ENCODE assay signal across 9 mouse cellular contexts in genomic region chr10:70598516-70599125, GRCm38 (mm10). TPM values are rescaled to one million over a fixed set of nuclear protein-coding genes. Genes with fewer than 3 reads are reported as not detected.
DNase-seq lines count a peak whose midpoint lies in the region; ATAC-seq lines count a peak whose summit lies in the region.
"Had no signal": no experiment of that assay in that cellular context is flagged by ENCODE, and none has a peak within 500 bp of the region (broad histone marks: within the 10 kb centered on the region; RNA-seq: fewer than 3 reads in every experiment).

No protein-coding gene starts in this region.

- under 1% methylated on average over 47 of the region's 48 CpGs for WGBS in forebrain, embryonic 14.5 days
- WGBS in intestine, embryonic 14.5 days, result under 1% methylated on average over 48 of the region's 48 CpGs

- peak overlapping the region; percentile 80 for H3K4me3 ChIP-seq in forebrain, embryonic 14.5 days (ENCODE audit: low read depth, low read length)
- H3K4me3 ChIP-seq in intestine, embryonic 14.5 days (ENCODE audit: low read depth, low read length), result peak overlapping the region; percentile 56

- peak; percentile 62 for ATAC-seq in forebrain, embryonic 14.5 days
- ATAC-seq in intestine, embryonic 14.5 days (replicated peaks; ENCODE audit: low FRiP score, low TSS enrichment, low read depth), result peak; percentile 75

- DNase-seq in embryo, embryonic 10.5 days (ENCODE audit: low spot score), result peak; percentile 60
- DNase-seq in embryo, embryonic 11 days, result no peak
- DNase-seq in adrenal gland, adult 8-10 months, result peak; percentile 24
- DNase-seq in forebrain, embryonic 14.5 days (ENCODE audit: low spot score), result peak; percentile 72
- DNase-seq in intestine, embryonic 14.5 days (ENCODE audit: low spot score), result peak; percentile 81
- DNase-seq in left cerebral cortex, postnatal 4 days, result peak; percentile 71
- DNase-seq in neural tube, embryonic 10.5 days (ENCODE audit: extremely low spot score, low spot score), result peak; percentile 80
- peak; percentile 21 for DNase-seq in thymus, postnatal 4 days

- peak overlapping the region; percentile 94 for H3K4me2 ChIP-seq in forebrain, embryonic 14.5 days (ENCODE audit: low read length)
- peak overlapping the region; percentile 75 for H3K4me2 ChIP-seq in intestine, embryonic 14.5 days (ENCODE audit: low read length)

- intact Hi-C loops in left cerebral cortex, postnatal 4 days (cut with DNase I), result loop anchor here (5.0 to 10.0 kb wide), 3 partner anchors 116 to 354 kb away; no protein-coding TSS in a partner anchor

- no peaks in the 10 kb centered on the region; the same call in 1 of the 2 replicates for H3K27me3 ChIP-seq in forebrain, embryonic 14.5 days (replicated peaks; ENCODE audit: control insufficient read depth, insufficient read depth, low read length)
- H3K27me3 ChIP-seq in intestine, embryonic 14.5 days (replicated peaks; ENCODE audit: control insufficient read depth, insufficient read depth, low read length), result peaks cover 17% of the 10 kb centered on the region

- H3K9ac ChIP-seq in forebrain, embryonic 14.5 days (ENCODE audit: low read length), result peak overlapping the region; percentile 94
- H3K9ac ChIP-seq in intestine, embryonic 14.5 days (ENCODE audit: low read length), result no peak overlapping the region

- H3K27ac ChIP-seq in forebrain, embryonic 14.5 days (ENCODE audit: low read depth, low read length), result peak overlapping the region; percentile 92
- no peak overlapping the region for H3K27ac ChIP-seq in intestine, embryonic 14.5 days (ENCODE audit: low read depth)

- no peaks in the 10 kb centered on the region for H3K9me3 ChIP-seq in forebrain, embryonic 14.5 days (replicated peaks; ENCODE audit: control insufficient read depth, low read length)
- no peaks in the 10 kb centered on the region for H3K9me3 ChIP-seq in intestine, embryonic 14.5 days (ENCODE audit: control insufficient read depth, low read length)

- H3K4me1 ChIP-seq in forebrain, embryonic 14.5 days (ENCODE audit: control insufficient read depth, insufficient read depth, low read length), result peaks cover 6% of the 10 kb centered on the region
- no peaks in the 10 kb centered on the region for H3K4me1 ChIP-seq in intestine, embryonic 14.5 days (replicated peaks; ENCODE audit: control insufficient read depth, insufficient read depth, low read length)

- H3K36me3 ChIP-seq in forebrain, embryonic 14.5 days (ENCODE audit: control insufficient read depth, insufficient read depth, low read length), result no peaks in the 10 kb centered on the region
- no peaks in the 10 kb centered on the region for H3K36me3 ChIP-seq in intestine, embryonic 14.5 days (ENCODE audit: control insufficient read depth, insufficient read depth, low read length)

RNA-seq across cellular contexts. Expression of gene Phyhipl, which starts 57.1 kb away (rescaled TPM):
- 1 to 10 TPM; 3.8 to 6.8 (median 5.8) TPM for total RNA-seq in adrenal gland, adult 8-10 months (2022)
- 92.6 and 126 TPM in 2 replicates for polyA plus RNA-seq in forebrain, embryonic 14.5 days (2014; fragmentation: Nextera tagmentation; extraction: Ambion mirVana)
- polyA plus RNA-seq in intestine, embryonic 14.5 days (2014; fragmentation: Nextera tagmentation; extraction: Ambion mirVana), result 4.8 and 6.0 TPM in 2 replicates
- 100 to 1,000 TPM; 137 to 154 TPM for total RNA-seq in left cerebral cortex, postnatal 4 days (2021)
- total RNA-seq: hematopoietic stem cell, adult 5-6 weeks had no signal

Comparison
In these comparisons a context has a peak if more than half of its experiments do, and no peak if none do; other contexts are left out.
1. RNA of gene Phyhipl, which starts 57.1 kb away (total RNA-seq): 137 to 154 TPM in left cerebral cortex, postnatal 4 days; 3.8 to 6.8 TPM in adrenal gland, adult 8-10 months; every median in the first group is over 10 times any median in the second.